Mouse (Mus musculus) 3T3-L1 (cell line): ENCODE data around the gene Baz2b.

Source experiments
- DNase-seq: peaks from one replicate; pipeline ENCODE4 v3.0.0-alpha.2; 2015; ENCODE audit warnings: low read depth, low spot score

Baz2b gene

GRCm38 (mm10) chr2:60003038-60003664 is 206.5 kb downstream of the Baz2b start:
- DNase-seq = no peak

- no peak for DNase-seq
These were observed 209.4 kb downstream of the Baz2b start for GRCm38 (mm10) chr2:60000268-60000667.

DNA sequence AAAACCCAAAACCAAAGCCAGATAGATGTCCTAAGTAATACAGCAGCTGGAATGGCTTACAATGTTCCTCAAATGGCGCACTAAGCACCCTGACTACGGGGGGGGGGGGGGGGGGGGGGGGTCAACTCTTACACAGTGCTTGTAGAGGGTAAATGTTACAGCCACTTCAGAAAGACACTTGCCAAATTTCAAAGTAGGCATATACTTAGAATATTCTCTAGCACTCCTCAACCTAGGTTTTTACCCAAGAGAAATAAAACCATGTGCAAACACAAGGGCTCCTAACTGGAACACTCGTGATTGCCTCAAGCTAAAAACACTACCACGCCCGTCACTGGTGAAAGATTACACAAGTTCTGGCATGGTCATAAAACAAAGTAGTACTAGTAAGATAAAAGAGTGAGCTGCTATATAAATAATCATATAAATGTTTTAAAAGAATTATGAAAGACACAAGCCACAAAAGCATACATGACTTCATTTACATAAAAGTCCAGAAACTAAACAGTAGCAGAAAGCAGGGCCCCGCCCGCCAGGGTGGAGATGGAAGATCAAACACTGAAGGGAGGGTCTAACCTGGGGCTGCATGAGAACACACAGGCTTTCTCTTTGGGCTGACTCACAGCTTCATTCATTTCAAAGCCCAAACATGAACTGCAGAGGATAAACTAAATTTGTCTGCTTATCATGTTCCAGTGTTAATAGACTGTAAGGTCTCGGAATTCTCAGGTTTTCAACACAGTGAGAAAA is 212.0 kb downstream of the Baz2b start:
- DNase-seq = no peak

DNA sequence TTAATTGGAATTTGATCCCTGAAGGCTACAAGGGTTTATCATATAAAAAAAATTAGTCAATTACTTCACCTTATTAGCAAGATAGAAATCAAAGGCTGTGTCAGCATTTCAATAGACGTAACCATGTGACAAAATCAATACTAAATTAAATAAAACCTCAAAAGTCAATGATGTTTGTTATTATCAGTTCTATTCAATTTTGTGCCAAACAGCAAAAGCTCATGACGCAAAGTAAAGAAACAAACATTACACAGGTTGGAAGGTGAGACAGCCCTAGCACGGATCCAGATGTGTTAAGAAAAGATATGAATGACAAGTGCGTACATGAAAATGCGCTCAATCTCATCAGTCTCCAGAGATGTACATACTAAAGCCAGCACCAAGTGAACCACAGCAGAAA is 212.7 kb downstream of the Baz2b start:
- DNase-seq = no peak

- no peak for DNase-seq
These were observed 216.5 kb downstream of the Baz2b start for GRCm38 (mm10) chr2:59993190-59993535.

GRCm38 (mm10) chr2:59992488-59993189 is 217.0 kb downstream of the Baz2b start:
- DNase-seq = peak; percentile 16

DNA sequence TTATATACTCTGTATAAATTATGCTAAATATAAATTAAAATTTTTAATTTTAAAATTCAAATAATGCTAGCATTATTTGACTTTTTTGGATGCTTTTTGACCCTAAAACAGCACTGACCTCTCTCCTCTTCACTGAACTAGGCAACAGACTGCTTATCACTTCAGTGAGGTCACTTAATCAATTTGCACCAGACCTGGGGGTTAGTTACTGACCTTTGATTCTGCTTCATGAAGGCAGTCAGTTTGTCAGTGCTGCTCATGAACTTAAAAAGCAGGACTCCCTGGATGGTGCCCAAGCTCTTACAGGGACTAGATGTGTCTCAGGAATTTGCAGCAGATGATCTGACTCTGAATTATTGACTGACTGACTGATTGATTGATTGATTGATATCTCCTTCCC is 217.9 kb downstream of the Baz2b start:
- no peak for DNase-seq

- DNase-seq = no peak
These were observed 222.1 kb downstream of the Baz2b start for GRCm38 (mm10) chr2:59987521-59987920.

DNA sequence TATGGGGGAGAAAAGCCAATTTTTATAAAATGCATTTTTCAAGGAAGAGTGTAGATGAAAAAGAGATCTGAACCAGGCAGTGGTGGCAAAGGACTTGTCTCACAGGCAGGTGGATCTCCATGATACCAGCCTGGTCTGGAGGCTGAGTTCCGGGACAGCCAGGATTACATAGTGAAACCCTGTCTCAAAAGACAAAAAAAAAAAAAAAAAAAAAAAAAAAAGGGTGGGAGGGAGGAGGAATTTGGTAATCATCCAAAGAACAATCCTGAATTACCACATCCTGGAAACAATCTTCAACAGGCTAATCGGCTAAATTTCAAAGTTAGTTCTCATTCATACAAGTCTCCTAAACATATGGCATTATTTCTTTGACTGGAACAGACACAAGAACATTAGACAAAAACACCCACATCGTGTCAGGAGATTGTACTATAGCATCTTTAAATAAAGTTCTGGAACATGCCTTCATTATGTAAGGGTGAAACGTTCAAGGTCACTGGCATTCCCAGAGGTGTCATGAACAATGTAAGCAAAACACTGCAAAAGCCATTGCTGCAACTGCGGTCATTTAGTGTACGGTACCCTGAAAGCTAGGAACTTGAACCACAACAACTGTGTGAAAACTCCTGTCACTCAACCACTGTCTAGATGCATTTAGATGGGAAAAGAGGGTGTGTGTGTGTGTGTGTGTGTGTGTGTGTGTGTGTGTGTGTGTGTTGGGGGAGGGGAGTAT is 230.0 kb downstream of the Baz2b start:
- peak; percentile 61 for DNase-seq

DNA sequence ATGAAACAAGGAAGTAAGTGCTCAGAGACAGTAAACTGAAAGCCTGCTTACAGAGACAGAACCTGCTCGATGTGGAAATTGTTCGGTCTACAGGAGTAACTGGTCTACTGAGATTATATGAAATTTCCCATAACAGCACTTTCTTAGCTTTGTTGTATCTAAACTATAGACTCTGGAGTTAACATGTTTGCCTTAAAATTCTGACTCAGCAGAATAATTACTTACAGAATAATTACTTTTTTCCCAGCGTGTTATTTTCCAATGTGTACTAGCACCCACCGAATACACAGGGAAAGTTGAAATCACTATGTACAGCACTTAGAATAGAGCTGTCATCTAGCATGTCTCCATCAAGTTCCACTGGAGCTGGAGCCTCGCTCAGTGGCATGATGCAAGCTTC is 233.0 kb downstream of the Baz2b start:
- DNase-seq = no peak

DNA sequence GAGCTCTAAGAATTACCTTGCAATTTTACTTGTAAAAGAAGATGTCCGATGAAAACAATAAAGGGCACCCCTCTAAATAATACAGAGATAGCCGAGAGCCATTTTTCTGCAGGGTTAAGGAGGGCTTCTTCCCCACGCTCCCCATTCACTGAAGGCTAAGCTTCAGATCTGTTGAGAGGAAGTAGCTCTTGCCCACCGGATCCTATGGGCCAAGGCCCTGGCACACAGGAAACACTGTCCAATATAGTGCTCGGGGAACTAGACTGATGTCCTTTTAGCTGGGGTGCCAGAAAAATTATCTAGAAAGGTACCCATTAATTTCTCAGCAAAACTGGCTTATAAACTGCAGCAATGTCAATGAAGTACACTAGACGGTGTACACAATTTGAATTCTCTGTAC is 233.9 kb downstream of the Baz2b start:
- DNase-seq = no peak

DNA sequence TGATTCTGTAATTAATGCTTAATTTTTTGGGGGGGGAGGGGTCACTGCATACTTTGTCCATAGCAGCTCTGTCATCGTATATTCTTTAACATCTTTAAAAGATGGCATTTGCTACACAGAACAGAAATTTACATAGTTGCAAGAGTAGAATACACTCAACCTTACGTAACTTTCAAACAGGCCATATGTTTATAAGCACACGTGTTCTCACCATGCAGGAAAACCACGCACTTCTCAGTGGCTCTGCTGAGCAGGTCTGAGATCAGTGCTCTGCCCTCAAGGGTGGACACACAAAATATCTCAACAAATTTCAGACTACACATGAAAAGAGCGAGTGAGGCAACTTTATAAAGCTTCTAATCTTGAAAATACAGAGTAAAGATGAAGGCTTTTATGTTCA is 235.7 kb downstream of the Baz2b start:
- DNase-seq = no peak

- DNase-seq = no peak
These were observed 236.5 kb downstream of the Baz2b start for GRCm38 (mm10) chr2:59973104-59973641.

GRCm38 (mm10) chr2:59970511-59970910 is 239.1 kb downstream of the Baz2b start:
- no peak for DNase-seq

GRCm38 (mm10) chr2:59969099-59969498 is 240.5 kb downstream of the Baz2b start:
- DNase-seq = no peak

DNA sequence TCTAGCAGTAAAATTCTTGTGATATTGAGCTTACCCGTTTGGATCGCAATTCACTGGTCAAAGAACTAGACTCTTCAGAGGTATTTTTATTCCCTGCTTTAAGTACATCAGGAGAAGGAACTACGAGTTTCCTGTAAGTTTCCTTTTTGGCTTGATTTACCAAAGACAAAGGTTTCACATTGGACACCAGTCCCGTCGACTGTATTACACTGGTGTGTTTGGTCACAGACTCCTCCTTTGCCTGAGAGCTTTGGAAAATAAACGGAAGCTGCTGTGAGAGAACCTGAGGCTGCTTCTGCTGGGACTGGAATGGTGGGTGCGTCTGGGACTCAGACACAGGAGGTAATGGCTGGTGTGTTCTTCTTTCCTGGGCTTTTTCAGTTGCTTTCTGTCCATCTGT is 241.0 kb downstream of the Baz2b start:
- no peak for DNase-seq

GRCm38 (mm10) chr2:59966454-59966853 is 243.2 kb downstream of the Baz2b start:
- DNase-seq = no peak

- no peak for DNase-seq
These were observed 246.6 kb downstream of the Baz2b start for GRCm38 (mm10) chr2:59963011-59963410.

DNA sequence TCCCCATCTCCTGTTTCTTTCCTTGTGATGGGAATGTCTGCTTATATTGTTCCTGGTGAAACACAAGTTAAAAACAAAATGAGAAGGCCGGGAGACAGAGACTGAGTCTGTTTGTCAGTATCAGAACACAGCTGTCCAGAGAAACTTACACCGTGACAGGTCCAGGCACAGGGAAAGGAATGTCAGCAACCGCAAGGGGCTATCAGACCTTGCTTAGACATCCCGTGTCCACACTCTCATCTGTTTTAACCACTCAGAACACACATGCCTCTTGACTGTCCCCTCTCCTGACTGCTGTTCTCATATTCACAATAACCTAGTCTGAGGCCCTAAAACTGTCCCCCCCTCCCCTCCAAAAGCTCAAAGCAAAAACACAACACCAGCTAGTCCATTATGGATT is 247.1 kb downstream of the Baz2b start:
- DNase-seq = no peak

DNA sequence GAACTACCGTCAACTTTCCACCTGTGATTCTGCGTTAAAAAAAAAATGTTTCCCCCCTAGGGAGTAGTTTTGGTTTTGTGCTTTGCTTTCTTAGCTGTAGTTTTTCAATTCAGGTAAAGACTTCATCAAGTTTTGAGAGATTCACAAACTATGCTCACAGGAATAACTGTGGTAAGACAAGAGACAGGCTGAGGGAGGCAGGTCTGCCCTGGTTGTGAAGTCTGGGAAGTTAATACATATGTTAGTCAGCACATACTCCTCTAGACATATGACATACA is 249.2 kb downstream of the Baz2b start:
- DNase-seq = no peak

GRCm38 (mm10) chr2:59959668-59960494 is 249.8 kb downstream of the Baz2b start:
- DNase-seq = no peak
